Mouse (Mus musculus): ENCODE results near the gene Dusp7.

Gene Dusp7

DNA sequence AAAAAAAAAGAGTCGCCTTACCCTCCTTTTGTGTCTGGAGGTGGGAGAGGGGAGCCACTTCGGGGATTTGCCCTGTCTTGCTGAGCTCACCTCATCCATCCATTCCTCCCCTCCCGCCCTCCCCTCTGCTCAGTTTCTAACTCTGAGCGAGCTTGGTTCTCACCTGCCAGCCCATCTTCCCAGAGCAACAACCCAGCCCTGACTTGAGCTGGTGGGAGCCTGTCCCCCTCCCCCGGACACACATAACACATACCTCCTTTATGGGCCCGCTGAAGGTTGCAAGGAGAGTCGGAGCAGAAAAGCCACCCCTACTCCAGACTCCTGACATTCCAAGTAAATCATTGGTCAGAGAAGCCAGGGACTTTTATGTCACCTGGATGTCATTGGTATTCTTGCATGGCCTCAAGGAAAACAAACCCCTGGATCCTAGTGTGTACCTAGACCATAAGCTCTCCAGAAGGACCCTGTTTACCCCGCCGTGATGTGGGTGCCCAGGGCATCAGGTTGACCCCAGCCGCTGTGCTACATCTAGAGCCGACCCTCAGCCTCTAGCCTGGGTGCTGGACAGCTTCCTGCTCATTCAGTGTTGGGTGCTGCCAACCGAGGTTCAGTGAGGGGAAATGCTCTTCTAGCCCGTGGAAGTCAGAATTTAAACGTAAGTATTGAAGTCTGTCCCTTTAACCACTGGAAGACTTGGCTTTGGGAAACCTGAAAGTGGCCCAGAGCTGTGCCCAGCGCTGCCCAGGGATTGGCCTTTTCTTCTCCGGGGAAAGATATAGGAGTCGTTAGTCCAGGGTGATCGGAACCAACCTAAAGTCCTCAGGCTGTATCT, 52.8 kb downstream of the Dusp7 start:
- no peak for DNase-seq (ENCODE audit: low spot score)

DNA sequence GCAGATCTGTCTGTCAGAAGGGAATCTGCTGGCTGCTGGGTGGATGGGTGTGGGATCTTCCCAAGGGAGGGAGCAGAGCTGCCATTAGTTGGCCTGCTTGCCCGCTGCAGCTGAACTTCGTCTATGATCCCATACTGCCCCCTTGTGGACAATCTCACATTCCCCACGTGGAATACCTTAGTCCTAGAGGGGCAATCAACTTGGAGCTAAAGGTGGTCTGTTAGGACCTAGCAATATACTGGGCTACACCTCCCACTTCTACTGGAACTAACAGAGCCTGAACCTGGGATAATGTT, 53.4 kb downstream of the Dusp7 start:
- DNase-seq (ENCODE audit: low spot score): peak; percentile 88
